Mouse (Mus musculus): ENCODE results near the gene Bcl2l1. TPM values are rescaled to one million over a fixed set of nuclear protein-coding genes. Genes with fewer than 3 reads are reported as not detected.

Bcl2l1 gene
- total RNA-seq, 4 experiments from 2014 or later = 125 to 143 (median 135) TPM

DNA sequence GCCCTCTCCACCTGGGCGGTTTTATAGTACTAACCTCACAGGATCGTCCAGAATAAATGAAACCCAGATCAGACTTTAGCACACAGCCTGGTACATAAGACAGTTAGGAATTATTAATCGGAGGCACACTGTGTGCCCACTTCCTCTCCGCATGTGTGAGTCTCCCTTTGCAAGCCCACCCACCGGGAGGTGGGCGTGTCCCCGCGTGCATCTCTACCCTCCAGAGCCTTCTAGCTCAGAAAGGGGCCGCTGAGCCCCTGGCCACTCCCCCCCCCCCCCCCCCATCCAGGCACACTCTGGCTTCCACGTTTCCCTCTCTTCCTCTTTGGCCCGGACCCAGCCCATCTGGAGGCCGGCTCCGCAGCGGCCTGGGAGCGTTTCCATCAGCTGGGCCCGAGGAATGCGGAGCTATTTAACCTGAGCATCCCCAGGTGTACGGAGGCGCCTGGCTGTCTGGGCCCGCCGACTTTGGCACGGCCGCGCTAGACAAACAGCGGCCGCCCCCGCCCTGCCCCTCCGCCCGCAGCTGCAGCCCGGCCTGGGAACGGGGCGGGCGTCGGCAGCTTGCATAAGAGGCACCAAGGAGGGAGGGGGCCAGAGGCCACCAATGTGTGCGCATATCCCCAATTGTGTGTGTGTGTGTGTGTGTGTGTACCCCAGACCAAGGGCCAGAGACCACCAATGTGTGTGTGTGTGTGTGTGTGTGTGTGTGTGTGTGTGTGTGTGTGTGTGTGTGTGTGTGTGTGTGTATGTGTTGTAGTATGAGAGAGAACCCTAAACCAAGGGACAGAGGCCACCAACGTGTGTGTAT is 92.3 kb downstream of the Bcl2l1 start:
- no peak for DNase-seq (ENCODE audit: low spot score in 2 of 2)

DNA sequence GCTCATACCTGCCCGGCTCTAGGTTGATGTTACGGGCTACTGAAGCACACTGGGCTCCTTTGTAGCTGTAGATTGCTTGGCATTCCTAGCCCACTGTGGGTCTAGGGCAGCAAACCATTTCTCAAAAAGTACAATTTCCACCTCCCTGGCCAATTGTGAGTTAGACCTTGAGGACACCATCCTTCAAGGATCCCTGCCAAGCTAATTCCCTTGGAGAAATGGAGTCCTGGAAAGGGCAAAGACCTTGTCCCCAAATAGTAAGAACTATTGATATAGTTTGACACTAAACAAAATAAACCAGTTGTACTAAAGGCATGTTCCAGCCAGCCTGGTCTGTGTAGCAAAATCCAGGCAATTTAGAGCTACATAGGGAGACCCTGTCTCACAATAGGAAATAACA is 93.2 kb downstream of the Bcl2l1 start:
- DNase-seq (ENCODE audit: low spot score in 2 of 2) = no peak

DNA sequence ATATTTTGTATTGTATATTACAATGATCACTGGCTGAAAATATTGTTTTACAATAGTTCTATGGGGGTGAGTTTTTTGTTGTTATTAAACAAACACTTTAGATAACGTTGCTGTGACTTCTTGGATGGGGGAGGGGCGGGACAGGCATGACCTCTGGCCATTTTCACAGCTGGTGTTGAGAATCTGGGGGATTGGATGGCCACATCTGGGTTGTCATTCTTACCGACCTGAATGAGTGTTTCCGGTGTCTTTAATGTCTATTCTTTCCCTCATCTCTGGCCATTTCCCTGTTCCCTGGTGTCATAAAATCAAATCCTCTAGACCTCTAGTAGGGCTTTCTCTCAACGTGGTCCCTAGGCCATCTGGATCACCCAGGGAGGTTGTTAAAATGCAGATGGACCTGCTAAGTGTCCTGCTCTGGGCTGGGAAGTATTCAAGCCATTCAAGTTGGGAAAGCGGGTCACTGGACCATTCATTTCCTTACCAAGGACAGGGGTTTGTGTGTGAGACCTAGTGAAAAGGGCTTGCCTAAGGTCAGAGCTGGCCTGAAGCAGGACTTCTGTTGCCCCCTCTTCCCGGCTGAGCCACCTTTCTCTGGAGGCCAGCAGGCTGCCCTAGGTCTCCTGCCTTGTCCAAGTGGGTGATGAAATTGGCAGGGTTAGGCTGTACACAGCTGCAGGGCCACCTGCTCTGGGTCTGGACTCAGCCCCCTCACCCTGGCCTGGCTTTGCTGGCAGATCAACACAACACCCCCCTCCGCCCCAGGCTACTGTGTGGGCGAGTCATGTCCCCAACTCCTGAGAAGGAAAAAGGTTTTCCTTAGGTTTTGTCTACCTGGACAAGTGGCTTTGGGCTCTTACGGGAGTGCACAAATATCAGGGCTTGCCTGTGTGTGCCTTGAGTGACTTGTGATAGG is 94.0 kb downstream of the Bcl2l1 start:
- DNase-seq (ENCODE audit: low spot score in 2 of 2) = no peak

DNA sequence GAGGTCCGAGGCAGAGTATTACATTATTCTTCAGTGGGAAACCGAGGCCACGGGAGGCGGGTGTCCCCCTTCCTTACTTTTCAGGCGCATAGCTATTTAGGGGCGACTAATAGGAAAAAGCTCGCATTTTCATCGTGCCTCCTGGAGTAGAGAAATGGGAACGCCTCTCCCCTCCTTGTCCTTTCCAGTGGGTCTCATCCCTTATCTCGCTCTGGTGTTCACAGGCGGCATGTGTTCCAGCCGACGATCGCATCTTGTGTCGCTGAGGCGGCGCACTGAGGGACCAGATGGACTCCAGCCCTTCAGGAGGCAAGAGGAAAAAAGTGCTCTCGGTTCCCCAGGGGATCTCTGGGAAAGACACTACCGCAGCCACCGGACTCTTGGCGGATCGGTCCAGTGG is 94.8 kb downstream of the Bcl2l1 start:
- DNase-seq (ENCODE audit: low spot score in 2 of 2) = no peak

DNA sequence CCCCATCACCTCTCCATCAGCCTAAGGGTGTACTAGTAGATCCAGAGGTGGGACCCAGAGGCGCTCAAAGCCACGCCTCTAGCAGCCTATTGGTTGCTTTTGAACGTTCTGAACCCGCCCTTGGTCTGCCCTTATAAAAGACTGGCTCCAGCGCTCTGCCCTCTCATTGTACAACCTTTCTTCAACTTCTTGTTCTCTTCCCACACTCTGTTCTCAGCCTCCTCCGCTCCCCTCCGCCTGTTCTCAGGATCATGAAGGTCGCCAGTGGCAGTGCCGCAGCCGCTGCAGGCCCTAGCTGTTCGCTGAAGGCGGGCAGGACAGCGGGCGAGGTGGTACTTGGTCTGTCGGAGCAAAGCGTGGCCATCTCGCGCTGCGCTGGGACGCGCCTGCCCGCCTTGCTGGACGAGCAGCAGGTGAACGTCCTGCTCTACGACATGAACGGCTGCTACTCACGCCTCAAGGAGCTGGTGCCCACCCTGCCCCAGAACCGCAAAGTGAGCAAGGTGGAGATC is 95.4 kb downstream of the Bcl2l1 start, which contains the start of gene Id1:
TSS of gene Id1 (plus strand) at position 162 of the 512 bp plus-strand sequence.
- peak; percentile 34 to 57 for DNase-seq (ENCODE audit: low spot score in 2 of 2)

DNA sequence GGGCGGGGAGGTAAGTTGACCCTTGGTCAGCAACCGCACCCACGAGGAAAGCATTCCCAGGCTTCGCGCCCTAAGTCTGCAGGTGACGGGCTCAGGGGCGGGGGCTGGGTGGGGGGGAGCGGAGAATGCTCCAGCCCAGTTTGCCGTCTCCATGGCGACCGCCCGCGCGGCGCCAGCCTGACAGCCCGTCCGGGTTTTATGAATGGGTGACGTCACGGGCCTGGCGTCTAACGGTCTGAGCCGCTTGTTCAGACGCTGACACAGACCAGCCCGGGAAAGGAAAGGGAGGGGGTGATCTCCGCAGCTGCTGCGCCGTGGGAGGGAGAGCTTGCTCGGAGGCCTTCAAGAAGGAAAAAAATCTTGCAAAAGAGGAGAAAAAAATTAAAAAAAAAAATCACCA is 96.5 kb downstream of the Bcl2l1 start:
- DNase-seq (ENCODE audit: low spot score in 2 of 2) = peak; percentile 72 to 95

DNA sequence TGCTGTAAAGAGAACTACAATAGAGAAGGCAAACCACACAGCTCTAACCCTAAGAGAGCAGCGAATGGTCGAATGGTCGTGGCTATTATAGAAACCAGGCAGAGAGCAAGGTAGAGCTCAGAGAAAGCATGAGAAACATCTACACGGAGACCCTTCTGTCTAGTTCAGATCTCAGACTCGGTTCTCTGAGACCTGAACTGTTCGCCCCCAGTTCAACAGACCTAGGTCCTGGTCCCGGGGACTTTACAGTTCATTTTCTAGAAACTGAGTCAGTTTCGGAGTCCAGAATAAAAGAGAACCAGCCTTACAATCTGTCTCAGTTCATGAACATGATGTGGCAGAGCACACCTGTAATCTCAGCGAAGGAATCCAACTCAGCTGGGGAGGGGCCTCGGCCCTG is 97.0 kb downstream of the Bcl2l1 start:
- DNase-seq (ENCODE audit: low spot score in 2 of 2) = no peak

DNA sequence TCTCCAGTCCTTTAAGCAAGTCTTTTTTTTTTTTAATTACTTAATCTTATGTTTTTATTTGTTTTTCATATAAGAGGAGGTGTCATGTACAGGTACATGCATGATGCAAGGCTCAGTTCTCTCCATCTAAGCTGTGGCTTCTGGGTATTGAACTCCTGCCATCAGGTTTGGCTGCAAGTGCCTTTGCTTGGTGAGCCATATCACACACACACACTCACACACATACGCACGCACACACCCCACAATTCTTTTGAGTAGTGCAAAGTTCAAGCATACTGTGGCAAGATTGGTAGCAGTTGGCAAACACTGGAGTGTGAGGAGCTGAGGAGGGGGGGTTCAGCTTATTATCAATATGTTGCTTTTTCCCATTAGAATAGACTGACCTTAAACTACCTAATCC is 98.3 kb downstream of the Bcl2l1 start:
- DNase-seq (ENCODE audit: low spot score in 2 of 2) = no peak

Small RNA genes within 50 kb of the gene (microRNA-seq; reads per million reads assigned to microRNA genes)
- gene Gm23802 = 0 reads per million in 2 experiments
- gene Mir5622 = 0 reads per million in 2 experiments

Other genes with a start within 250 kb of the Bcl2l1 start
- not detected for gene Defb45, start 232.3 kb downstream of the Bcl2l1 start, total RNA-seq (2022)
- gene Defb36, start 227.4 kb downstream of the Bcl2l1 start, total RNA-seq (2022) = not detected
- gene Defb25, start 208.7 kb downstream of the Bcl2l1 start, total RNA-seq (2022) = not detected
- 1 to 10 TPM in 2 of 4 experiments, under 1 TPM in 2; 0.87 to 1.6 (median 1.1) TPM for gene Rem1, start 204.8 kb downstream of the Bcl2l1 start, total RNA-seq (2022)
- 10 to 100 TPM; 59.6 to 78.5 (median 71.8) TPM for gene H13, start 162.3 kb downstream of the Bcl2l1 start, total RNA-seq (2022)
- 10 to 100 TPM; 15.5 to 18.6 (median 18.2) TPM for gene Mcts2, start 144.7 kb downstream of the Bcl2l1 start, total RNA-seq (2022)
- 10 to 100 TPM; 19.1 to 30.8 (median 22.9) TPM for gene Id1, start 95.5 kb downstream of the Bcl2l1 start, total RNA-seq (2022)
- 1 to 10 TPM; 2.1 to 4.8 (median 2.5) TPM for gene Cox4i2, start 77.6 kb downstream of the Bcl2l1 start, total RNA-seq (2022)
- gene Tpx2, start 16.2 kb upstream of the Bcl2l1 start, total RNA-seq (2022) = 1 to 10 TPM; 1.9 to 2.9 (median 2.2) TPM
- gene Mylk2, start 79.6 kb upstream of the Bcl2l1 start, total RNA-seq (2022) = under 1 TPM in 3 of 4 experiments, not detected in 1; 0.19 to 0.39 (median 0.21) TPM
- under 1 TPM in 3 of 4 experiments, not detected in 1; 0.34 to 0.88 (median 0.74) TPM for gene Foxs1, start 101.5 kb upstream of the Bcl2l1 start, total RNA-seq (2022)
- gene Dusp15, start 120.0 kb upstream of the Bcl2l1 start, total RNA-seq (2022) = 10 to 100 TPM; 16.2 to 22.7 (median 21.1) TPM
- gene Ttll9, start 130.8 kb upstream of the Bcl2l1 start, total RNA-seq (2022) = 1 to 10 TPM; 1.2 to 3.3 (median 2.3) TPM
- gene Pdrg1, start 183.7 kb upstream of the Bcl2l1 start, total RNA-seq (2022) = 10 to 100 TPM; 53.3 to 59.2 (median 57.1) TPM
- gene Xkr7, start 200.1 kb upstream of the Bcl2l1 start, total RNA-seq (2022) = 1 to 10 TPM; 5.0 to 6.7 (median 5.9) TPM
- 1 to 10 TPM; 4.3 to 4.6 (median 4.4) TPM for gene Ccm2l, start 234.2 kb upstream of the Bcl2l1 start, total RNA-seq (2022)

Data from left cerebral cortex, adult 8-10 months (tissue).